Mouse (Mus musculus): ENCODE measurements around the gene Tpcn2. TPM values are rescaled to one million over a fixed set of nuclear protein-coding genes. Genes with fewer than 3 reads are reported as not detected.

Gene Tpcn2
- polyA plus RNA-seq, 1 experiment from 2014 or later: 9.7 TPM

- no peaks in the 10 kb centered on the region for H3K27me3 ChIP-seq
- H3K4me1 ChIP-seq: peaks cover 20% of the 10 kb centered on the region
- peak overlapping the region; percentile 82 for H3K27ac ChIP-seq
- peak; percentile 74 for ATAC-seq (replicated peaks; ENCODE audit: low FRiP score)
- H3K4me3 ChIP-seq (replicated peaks): no peak overlapping the region
- no peaks in the 10 kb centered on the region for H3K36me3 ChIP-seq
- H3K9ac ChIP-seq: no peak overlapping the region; the same call in 1 of the 2 replicates
- 20% methylated on average over 13 of the region's 13 CpGs for WGBS
- H3K9me3 ChIP-seq (replicated peaks): no peaks in the 10 kb centered on the region
- H3K4me2 ChIP-seq: no peak overlapping the region
Observed at GRCm38 (mm10) chr7:145159283-145160240, 124.2 kb downstream of the Tpcn2 start.

GRCm38 (mm10) chr7:145155666-145156065 is 128.1 kb downstream of the Tpcn2 start:
- H3K9me3 ChIP-seq (replicated peaks): no peaks in the 10 kb centered on the region
- peaks cover 23% of the 10 kb centered on the region for H3K4me1 ChIP-seq
- no peak overlapping the region for H3K9ac ChIP-seq
- no peaks in the 10 kb centered on the region for H3K27me3 ChIP-seq
- H3K4me3 ChIP-seq (replicated peaks): no peak overlapping the region
- no peaks in the 10 kb centered on the region for H3K36me3 ChIP-seq
- H3K27ac ChIP-seq: no peak overlapping the region
- H3K4me2 ChIP-seq: no peak overlapping the region
- WGBS: 57% methylated on average over 4 of the region's 4 CpGs
- ATAC-seq (replicated peaks; ENCODE audit: low FRiP score): peak; percentile 55; the same call in 1 of the 2 replicates

- no peaks in the 10 kb centered on the region for H3K36me3 ChIP-seq
- H3K9ac ChIP-seq: no peak overlapping the region
- ATAC-seq (replicated peaks; ENCODE audit: low FRiP score): no peak
- peaks cover 9% of the 10 kb centered on the region for H3K4me1 ChIP-seq
- H3K4me3 ChIP-seq (replicated peaks): no peak overlapping the region
- H3K4me2 ChIP-seq: no peak overlapping the region
- no peak overlapping the region for H3K27ac ChIP-seq
- H3K9me3 ChIP-seq (replicated peaks): no peaks in the 10 kb centered on the region
- no peaks in the 10 kb centered on the region for H3K27me3 ChIP-seq
- WGBS: 90% methylated on average over 1 of the region's 1 CpGs
Observed at GRCm38 (mm10) chr7:145154066-145154465, 129.7 kb downstream of the Tpcn2 start.

GRCm38 (mm10) chr7:145151845-145152244 is 132.0 kb downstream of the Tpcn2 start:
- Histone ChIP-seq H3K27ac (no peak overlapping the region), H3K27me3 (no peaks in the 10 kb centered on the region), H3K36me3 (no peaks in the 10 kb centered on the region), H3K9ac (no peak overlapping the region), H3K4me3 (replicated peaks) (no peak overlapping the region), H3K9me3 (replicated peaks) (0 out of 2 replicates have a peak, but pooled peaks cover 2% of the 10 kb centered on the region), H3K4me1 (peaks cover 6% of the 10 kb centered on the region; the same call in 1 of the 2 replicates), H3K4me2 (no peak overlapping the region)
- no peak for ATAC-seq (replicated peaks; ENCODE audit: low FRiP score)
- WGBS: 74% methylated on average over 3 of the region's 3 CpGs

GRCm38 (mm10) chr7:145148902-145149301 is 134.9 kb downstream of the Tpcn2 start:
- 82% methylated on average over 4 of the region's 4 CpGs for WGBS
- no peaks in the 10 kb centered on the region for H3K36me3 ChIP-seq
- no peak overlapping the region for H3K4me3 ChIP-seq (replicated peaks)

GRCm38 (mm10) chr7:145147973-145148698 is 135.7 kb downstream of the Tpcn2 start:
- peaks cover 10% of the 10 kb centered on the region for H3K4me1 ChIP-seq
- 76% methylated on average over 5 of the region's 5 CpGs for WGBS
- no peak for ATAC-seq (replicated peaks; ENCODE audit: low FRiP score)
- H3K4me2 ChIP-seq: no peak overlapping the region
- H3K27me3 ChIP-seq: no peaks in the 10 kb centered on the region
- no peak overlapping the region for H3K4me3 ChIP-seq (replicated peaks)
- no peak overlapping the region for H3K9ac ChIP-seq
- 0 out of 2 replicates have a peak, but pooled peaks cover 2% of the 10 kb centered on the region for H3K9me3 ChIP-seq (replicated peaks)
- H3K36me3 ChIP-seq: no peaks in the 10 kb centered on the region
- H3K27ac ChIP-seq: no peak overlapping the region

More at GRCm38 (mm10) chr7:145148902-145149301, 134.9 kb downstream of the Tpcn2 start:
- H3K27ac ChIP-seq: no peak overlapping the region
- H3K27me3 ChIP-seq: no peaks in the 10 kb centered on the region
- H3K4me1 ChIP-seq: peaks cover 3% of the 10 kb centered on the region
- ATAC-seq (replicated peaks; ENCODE audit: low FRiP score): no peak
- no peak overlapping the region for H3K9ac ChIP-seq
- H3K9me3 ChIP-seq (replicated peaks): 0 out of 2 replicates have a peak, but pooled peaks cover 2% of the 10 kb centered on the region
- H3K4me2 ChIP-seq: no peak overlapping the region

- Histone ChIP-seq H3K4me3 (replicated peaks) (no peak overlapping the region), H3K4me1 (peaks cover 7% of the 10 kb centered on the region), H3K27ac (no peak overlapping the region), H3K9me3 (replicated peaks) (0 out of 2 replicates have a peak, but pooled peaks cover 2% of the 10 kb centered on the region), H3K27me3 (no peaks in the 10 kb centered on the region), H3K9ac (no peak overlapping the region), H3K36me3 (no peaks in the 10 kb centered on the region), H3K4me2 (no peak overlapping the region)
- no peak for ATAC-seq (replicated peaks; ENCODE audit: low FRiP score)
Observed at GRCm38 (mm10) chr7:145146252-145146930, 137.4 kb downstream of the Tpcn2 start.

GRCm38 (mm10) chr7:145143502-145144070 is 140.2 kb downstream of the Tpcn2 start:
- ATAC-seq (replicated peaks; ENCODE audit: low FRiP score): no peak
- Histone ChIP-seq H3K4me3 (replicated peaks) (no peak overlapping the region), H3K27ac (no peak overlapping the region), H3K27me3 (no peaks in the 10 kb centered on the region), H3K36me3 (no peaks in the 10 kb centered on the region), H3K9ac (no peak overlapping the region), H3K4me1 (peaks cover 7% of the 10 kb centered on the region), H3K4me2 (no peak overlapping the region), H3K9me3 (replicated peaks) (peaks cover 7% of the 10 kb centered on the region)
- 57% methylated on average over 3 of the region's 3 CpGs for WGBS

GRCm38 (mm10) chr7:145140656-145141055 is 143.2 kb downstream of the Tpcn2 start:
- peaks cover 4% of the 10 kb centered on the region for H3K9me3 ChIP-seq (replicated peaks)
- 59% methylated on average over 2 of the region's 2 CpGs for WGBS
- H3K4me2 ChIP-seq: no peak overlapping the region
- no peak overlapping the region for H3K27ac ChIP-seq
- ATAC-seq (replicated peaks; ENCODE audit: low FRiP score): no peak
- no peaks in the 10 kb centered on the region for H3K27me3 ChIP-seq
- no peak overlapping the region for H3K4me3 ChIP-seq (replicated peaks)
- H3K36me3 ChIP-seq: no peaks in the 10 kb centered on the region
- H3K4me1 ChIP-seq: peaks cover 11% of the 10 kb centered on the region
- no peak overlapping the region for H3K9ac ChIP-seq

- Histone ChIP-seq H3K27me3 (no peaks in the 10 kb centered on the region), H3K4me1 (peaks cover 13% of the 10 kb centered on the region), H3K4me2 (no peak overlapping the region), H3K9me3 (replicated peaks) (peaks cover 4% of the 10 kb centered on the region), H3K9ac (no peak overlapping the region), H3K4me3 (replicated peaks) (no peak overlapping the region), H3K27ac (no peak overlapping the region), H3K36me3 (no peaks in the 10 kb centered on the region)
- WGBS: 94% methylated on average over 3 of the region's 3 CpGs
- no peak for ATAC-seq (replicated peaks; ENCODE audit: low FRiP score)
Observed at GRCm38 (mm10) chr7:145139576-145139975, 144.2 kb downstream of the Tpcn2 start.

GRCm38 (mm10) chr7:145139100-145139499 is 144.7 kb downstream of the Tpcn2 start:
- WGBS: 82% methylated on average over 1 of the region's 1 CpGs
- Histone ChIP-seq H3K4me3 (replicated peaks) (no peak overlapping the region), H3K4me1 (peaks cover 13% of the 10 kb centered on the region), H3K27me3 (no peaks in the 10 kb centered on the region), H3K36me3 (no peaks in the 10 kb centered on the region), H3K9me3 (replicated peaks) (peaks cover 4% of the 10 kb centered on the region), H3K27ac (no peak overlapping the region), H3K4me2 (no peak overlapping the region), H3K9ac (no peak overlapping the region)
- ATAC-seq (replicated peaks; ENCODE audit: low FRiP score): no peak

All from kidney, embryonic 15.5 days (tissue).